Mouse (Mus musculus) midbrain, embryonic 15.5 days (tissue): ENCODE measurements around the gene Taar8c. TPM values are rescaled to one million over a fixed set of nuclear protein-coding genes. Genes with fewer than 3 reads are reported as not detected.

ENCODE experiments used
- polyA plus RNA-seq: library from polyadenylated mRNA; unstranded; fragments of >200 nt; fragmentation: Nextera tagmentation; extraction: Ambion mirVana; gene quantifications from 2 replicates; pipeline ENCODE4 v1.2.1, GENCODE M21; 2015

Gene Taar8c
- polyA plus RNA-seq, 1 experiment from 2014 or later, result not detected

Other genes with a start within 250 kb of the Taar8c start
- 0.31 and 0.68 TPM in 2 replicates for gene Vnn1, start 207.2 kb downstream of the Taar8c start, polyA plus RNA-seq
- gene Taar1, start 181.6 kb downstream of the Taar8c start, polyA plus RNA-seq, result not detected in 2 replicates
- 0.17 TPM in 2 replicates for gene Taar2, start 163.3 kb downstream of the Taar8c start, polyA plus RNA-seq
- not detected in 2 replicates for gene Taar3, start 152.4 kb downstream of the Taar8c start, polyA plus RNA-seq
- not detected in 2 replicates for gene Taar4, start 141.4 kb downstream of the Taar8c start, polyA plus RNA-seq
- gene Taar5, start 131.2 kb downstream of the Taar8c start, polyA plus RNA-seq, result not detected in 2 replicates
- gene Taar6, start 116.3 kb downstream of the Taar8c start, polyA plus RNA-seq, result not detected in 2 replicates
- not detected in 2 replicates for gene Taar7a, start 108.4 kb downstream of the Taar8c start, polyA plus RNA-seq
- not detected in 2 replicates for gene Taar7b, start 102.0 kb downstream of the Taar8c start, polyA plus RNA-seq
- gene Taar7d, start 74.7 kb downstream of the Taar8c start, polyA plus RNA-seq, result not detected in 2 replicates
- gene Taar7e, start 64.3 kb downstream of the Taar8c start, polyA plus RNA-seq, result not detected in 2 replicates
- not detected in 2 replicates for gene Taar7f, start 52.4 kb downstream of the Taar8c start, polyA plus RNA-seq
- not detected in 2 replicates for gene Taar8a, start 25.4 kb downstream of the Taar8c start, polyA plus RNA-seq
- not detected in 2 replicates for gene Taar8b, start 9.6 kb downstream of the Taar8c start, polyA plus RNA-seq
- not detected in 2 replicates for gene Taar9, start 7.6 kb upstream of the Taar8c start, polyA plus RNA-seq
- 321 and 340 TPM in 2 replicates for gene Stx7, start 47.4 kb upstream of the Taar8c start, polyA plus RNA-seq
- 1.2 and 1.8 TPM in 2 replicates for gene Moxd1, start 121.6 kb upstream of the Taar8c start, polyA plus RNA-seq